Mouse (Mus musculus) liver, embryonic 15.5 days (tissue): ENCODE measurements around the gene Cd52. TPM values are rescaled to one million over a fixed set of nuclear protein-coding genes. Genes with fewer than 3 reads are reported as not detected.

ENCODE experiments used
- ATAC-seq: fragments of 200-750 bp; cut with Nextera tagmentation; 2 replicates; pipeline ENCODE4 v1.8.0; 2017; ENCODE audit warnings: moderate number of reproducible peaks, mild to moderate bottlenecking, moderate library complexity; ENCODE audit not compliant: insufficient read depth
- H3K27ac ChIP-seq: fragments of 300-500 bp; sonication (generic); replicated peaks from 2 replicates; pipeline ENCODE4 v1.5.1; 2015; ENCODE audit warnings: mild to moderate bottlenecking, inconsistent platforms
- H3K27me3 ChIP-seq: fragments of 300-500 bp; sonication (generic); 2 replicates; pipeline ENCODE4 v1.6.1; 2015; ENCODE audit warnings: mild to moderate bottlenecking, inconsistent platforms
- H3K36me3 ChIP-seq: fragments of 300-500 bp; sonication (generic); replicated peaks from 2 replicates; pipeline ENCODE4 v1.6.1; 2015; ENCODE audit warnings: moderate library complexity, mild to moderate bottlenecking, inconsistent platforms
- H3K4me1 ChIP-seq: fragments of 300-500 bp; sonication (generic); replicated peaks from 2 replicates; pipeline ENCODE4 v1.6.1; 2015; ENCODE audit warnings: inconsistent platforms
- H3K4me2 ChIP-seq: fragments of 300-500 bp; sonication (generic); 2 replicates; pipeline ENCODE4 v1.6.1; 2015; ENCODE audit warnings: moderate library complexity, mild to moderate bottlenecking, inconsistent platforms
- H3K4me3 ChIP-seq: fragments of 300-500 bp; sonication (generic); replicated peaks from 2 replicates; pipeline ENCODE4 v1.5.1; 2015; ENCODE audit warnings: mild to moderate bottlenecking, inconsistent platforms
- H3K9ac ChIP-seq: fragments of 300-500 bp; sonication (generic); 2 replicates; pipeline ENCODE4 v1.6.1; 2015; ENCODE audit warnings: moderate library complexity, mild to moderate bottlenecking, inconsistent platforms
- H3K9me3 ChIP-seq: fragments of 300-500 bp; sonication (generic); replicated peaks from 2 replicates; pipeline ENCODE4 v1.6.1; 2016; ENCODE audit warnings: inconsistent platforms
- WGBS: fragments of 180-500 bp; shearing (Covaris S2); methylation state at CpG from one replicate; pipeline ENCODE4 v1.1.7; 2015; ENCODE audit warnings: mixed read lengths; ENCODE audit not compliant: insufficient replicate concordance; 5-methylcytosine and 5-hydroxymethylcytosine counted together
- polyA plus RNA-seq: library from polyadenylated mRNA; unstranded; fragments of >200 nt; fragmentation: Nextera tagmentation; extraction: Ambion mirVana; gene quantifications from 2 replicates; pipeline ENCODE4 v1.2.1, GENCODE M21; 2015

The Cd52 gene
- polyA plus RNA-seq, 1 experiment from 2014 or later: 51.5 TPM

DNA sequence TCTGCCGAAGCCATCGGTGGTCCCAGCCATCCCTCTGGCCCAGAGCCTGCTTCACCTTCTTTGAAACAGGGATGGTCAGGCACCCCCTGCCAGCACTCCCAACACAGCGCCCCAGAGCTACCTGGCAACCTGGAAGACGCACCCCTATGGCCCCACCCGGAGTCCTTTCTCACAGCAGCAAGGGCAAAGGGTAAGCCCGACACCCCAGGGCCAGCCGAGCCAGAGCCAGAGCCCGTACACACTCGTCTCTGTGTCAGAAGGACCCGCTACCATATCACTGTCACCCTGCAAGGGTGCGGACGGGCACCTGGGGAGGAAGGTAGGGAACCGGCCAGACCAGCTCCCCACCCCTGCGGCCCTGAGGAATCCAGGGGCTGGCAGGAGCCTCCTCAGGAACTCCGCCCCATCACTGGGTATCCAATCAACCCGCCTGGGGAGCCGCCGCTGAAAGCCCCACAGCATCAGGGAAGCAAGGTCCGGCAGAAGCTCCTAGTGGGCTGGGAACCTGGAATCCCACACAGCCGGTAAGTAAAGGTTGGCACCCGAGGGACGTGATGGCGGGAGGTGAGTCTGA lies 29.4 kb downstream of the Cd52 start:
- Histone ChIP-seq H3K9ac (no peak overlapping the region), H3K4me3 (no peak overlapping the region), H3K27ac (no peak overlapping the region), H3K4me2 (no peak overlapping the region), H3K4me1 (peaks cover 17% of the 10 kb centered on the region), H3K27me3 (peaks cover 27% of the 10 kb centered on the region), H3K9me3 (no peaks in the 10 kb centered on the region), H3K36me3 (no peaks in the 10 kb centered on the region)
- WGBS: 28% methylated on average over 23 of the region's 23 CpGs
- ATAC-seq: no peak

GRCm38 (mm10) chr4:134062561-134062960 lies 32.3 kb downstream of the Cd52 start:
- H3K4me2 ChIP-seq: no peak overlapping the region

GRCm38 (mm10) chr4:134061944-134062446 lies 32.9 kb downstream of the Cd52 start:
- H3K36me3 ChIP-seq: no peaks in the 10 kb centered on the region
- H3K4me1 ChIP-seq: peaks cover 20% of the 10 kb centered on the region
- 43% methylated on average over 8 of the region's 8 CpGs for WGBS
- no peak overlapping the region for H3K4me3 ChIP-seq
- H3K9me3 ChIP-seq: no peaks in the 10 kb centered on the region
- H3K9ac ChIP-seq: no peak overlapping the region
- H3K27ac ChIP-seq: no peak overlapping the region
- H3K27me3 ChIP-seq: peaks cover 34% of the 10 kb centered on the region
- H3K4me2 ChIP-seq: no peak overlapping the region
- ATAC-seq: peak; percentile 25; the same call in 1 of the 2 replicates

More at GRCm38 (mm10) chr4:134062561-134062960, 32.3 kb downstream of the Cd52 start:
- Histone ChIP-seq H3K27ac (no peak overlapping the region), H3K9ac (no peak overlapping the region), H3K27me3 (peaks cover 34% of the 10 kb centered on the region), H3K9me3 (no peaks in the 10 kb centered on the region), H3K4me1 (peaks cover 20% of the 10 kb centered on the region), H3K36me3 (no peaks in the 10 kb centered on the region), H3K4me3 (no peak overlapping the region)
- 0 out of 2 replicates have a peak, but pooled peaks have one; percentile 14 for ATAC-seq
- WGBS: 27% methylated on average over 8 of the region's 8 CpGs

- Histone ChIP-seq H3K4me1 (peaks cover 20% of the 10 kb centered on the region), H3K27me3 (peaks cover 27% of the 10 kb centered on the region), H3K4me2 (no peak overlapping the region), H3K36me3 (no peaks in the 10 kb centered on the region), H3K4me3 (no peak overlapping the region), H3K9me3 (no peaks in the 10 kb centered on the region), H3K9ac (no peak overlapping the region), H3K27ac (no peak overlapping the region)
- WGBS: 57% methylated on average over 18 of the region's 18 CpGs
- ATAC-seq: no peak
These were observed 33.6 kb downstream of the Cd52 start for GRCm38 (mm10) chr4:134061166-134061830.

GRCm38 (mm10) chr4:134060135-134060865 lies 34.6 kb downstream of the Cd52 start, which contains the start of gene Crybg2:
TSS of gene Crybg2 (plus strand) at chr4:134060815.
- H3K4me2 ChIP-seq: peak within 1 kb of the TSS; percentile 25

DNA sequence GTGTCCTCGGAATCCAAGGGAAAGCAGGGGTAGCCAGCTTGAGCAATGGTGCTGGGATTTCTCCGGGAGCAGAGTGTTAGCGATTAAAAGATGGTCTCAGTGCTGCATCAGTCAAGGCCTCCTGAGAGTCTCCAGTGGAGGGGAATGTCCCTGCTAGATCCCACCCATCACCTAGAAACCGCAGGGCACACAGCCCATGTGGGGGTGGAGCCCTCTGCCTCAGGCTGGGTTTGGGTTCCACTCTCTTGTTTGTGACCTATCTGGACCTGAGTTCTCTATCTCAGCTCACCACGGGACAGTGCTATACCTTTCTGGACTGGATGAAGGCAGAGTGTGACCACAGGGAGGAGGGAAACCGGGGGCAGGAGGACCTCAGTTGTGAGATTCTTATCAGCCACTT lies 36.0 kb downstream of the Cd52 start:
- peak overlapping the region; percentile 37; the same call in 1 of the 2 replicates for H3K4me2 ChIP-seq
- H3K4me1 ChIP-seq: peaks cover 20% of the 10 kb centered on the region
- H3K4me3 ChIP-seq: no peak overlapping the region
- no peak overlapping the region for H3K27ac ChIP-seq
- H3K36me3 ChIP-seq: no peaks in the 10 kb centered on the region
- H3K9ac ChIP-seq: no peak overlapping the region
- no peak for ATAC-seq
- peaks cover 10% of the 10 kb centered on the region for H3K27me3 ChIP-seq
- no peaks in the 10 kb centered on the region for H3K9me3 ChIP-seq
- WGBS: 55% methylated on average over 6 of the region's 6 CpGs

More at GRCm38 (mm10) chr4:134060135-134060865, 34.6 kb downstream of the Cd52 start, which contains the start of gene Crybg2:
- H3K27ac ChIP-seq: no peak within 1 kb of the TSS
- H3K4me1 ChIP-seq: peaks cover 20% of the 10 kb centered on the region
- no peaks in the 10 kb centered on the region for H3K9me3 ChIP-seq
- no peak for ATAC-seq
- H3K4me3 ChIP-seq: no peak within 1 kb of the TSS
- no peaks in the 10 kb centered on the region for H3K36me3 ChIP-seq
- H3K27me3 ChIP-seq: peaks cover 19% of the 10 kb centered on the region
- WGBS: 59% methylated on average over 28 of the region's 28 CpGs
- no peak within 1 kb of the TSS for H3K9ac ChIP-seq

DNA sequence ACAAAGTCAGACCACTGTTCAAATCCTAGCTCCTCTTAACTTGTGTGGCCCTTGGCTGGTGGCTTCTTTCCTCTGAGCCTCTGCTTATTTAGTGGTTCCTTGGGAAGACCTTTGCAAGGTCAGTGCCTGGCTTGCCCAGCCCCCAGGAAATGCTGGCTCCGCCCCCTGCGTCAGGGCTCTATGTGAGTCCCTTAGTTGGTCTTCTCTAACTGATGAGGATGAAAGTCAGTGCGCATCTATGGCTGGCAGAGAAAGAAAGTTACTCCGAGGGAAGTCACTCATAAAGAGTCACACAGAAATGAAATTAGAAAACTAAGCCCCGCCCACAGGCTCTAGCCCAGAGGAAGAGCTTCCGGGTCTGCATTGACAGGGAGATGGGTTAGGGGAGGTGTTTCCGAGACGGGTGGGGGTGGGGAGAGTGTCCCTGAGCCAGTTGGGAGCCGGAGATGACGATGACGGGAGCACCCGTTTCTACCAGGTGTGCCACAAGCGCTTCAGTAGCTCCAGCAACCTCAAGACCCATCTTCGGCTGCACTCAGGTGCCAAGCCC lies 36.6 kb downstream of the Cd52 start:
- H3K4me2 ChIP-seq: peak overlapping the region; percentile 37
- H3K9me3 ChIP-seq: no peaks in the 10 kb centered on the region
- peak overlapping the region; percentile 11; the same call in 1 of the 2 replicates for H3K4me3 ChIP-seq
- H3K9ac ChIP-seq: no peak overlapping the region
- H3K4me1 ChIP-seq: peaks cover 20% of the 10 kb centered on the region
- WGBS: 19% methylated on average over 14 of the region's 14 CpGs
- H3K27me3 ChIP-seq: peaks cover 10% of the 10 kb centered on the region
- H3K36me3 ChIP-seq: no peaks in the 10 kb centered on the region
- ATAC-seq: no peak
- no peak overlapping the region for H3K27ac ChIP-seq

DNA sequence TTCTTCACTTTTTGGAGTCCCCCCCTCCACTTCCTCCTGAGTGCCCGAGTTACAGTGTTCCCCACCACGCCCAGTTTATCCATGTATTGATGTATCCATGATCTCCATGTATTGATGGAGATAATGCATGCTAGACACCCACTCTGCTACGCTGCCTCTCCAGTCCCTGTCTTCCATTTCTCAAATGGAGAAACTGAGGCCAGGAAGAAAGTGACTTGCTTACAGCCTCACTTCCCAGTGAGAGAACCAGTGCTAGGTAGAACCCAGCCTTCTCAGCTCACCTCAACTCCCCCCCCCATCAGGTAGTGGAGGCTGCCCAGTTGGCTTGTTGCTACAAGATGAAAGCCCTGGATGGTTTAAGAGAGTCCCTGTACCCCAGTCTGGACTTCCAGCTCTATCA lies 41.3 kb downstream of the Cd52 start, which contains the start of gene Zfp683:
Gene Zfp683, plus strand, starts transcription at position 301 of the 400 bp plus-strand sequence.
- WGBS: 46% methylated on average over 3 of the region's 3 CpGs
- ATAC-seq: no peak
- H3K27ac ChIP-seq: no peak within 1 kb of the TSS
- peaks cover 10% of the 10 kb centered on the region for H3K27me3 ChIP-seq
- H3K9ac ChIP-seq: no peak within 1 kb of the TSS
- no peaks in the 10 kb centered on the region for H3K36me3 ChIP-seq
- no peak within 1 kb of the TSS for H3K4me3 ChIP-seq
- no peak within 1 kb of the TSS for H3K4me2 ChIP-seq
- H3K9me3 ChIP-seq: no peaks in the 10 kb centered on the region
- H3K4me1 ChIP-seq: 0 out of 2 replicates have a peak, but pooled peaks cover 8% of the 10 kb centered on the region

GRCm38 (mm10) chr4:134052560-134052959 lies 42.3 kb downstream of the Cd52 start:
- no peak for ATAC-seq
- no peaks in the 10 kb centered on the region for H3K36me3 ChIP-seq
- H3K4me2 ChIP-seq: no peak overlapping the region
- 12% methylated on average over 8 of the region's 8 CpGs for WGBS
- H3K27ac ChIP-seq: no peak overlapping the region
- no peak overlapping the region for H3K9ac ChIP-seq
- peaks cover 7% of the 10 kb centered on the region; the same call in 1 of the 2 replicates for H3K27me3 ChIP-seq
- 0 out of 2 replicates have a peak, but pooled peaks cover 6% of the 10 kb centered on the region for H3K4me1 ChIP-seq
- no peaks in the 10 kb centered on the region for H3K9me3 ChIP-seq
- no peak overlapping the region for H3K4me3 ChIP-seq

DNA sequence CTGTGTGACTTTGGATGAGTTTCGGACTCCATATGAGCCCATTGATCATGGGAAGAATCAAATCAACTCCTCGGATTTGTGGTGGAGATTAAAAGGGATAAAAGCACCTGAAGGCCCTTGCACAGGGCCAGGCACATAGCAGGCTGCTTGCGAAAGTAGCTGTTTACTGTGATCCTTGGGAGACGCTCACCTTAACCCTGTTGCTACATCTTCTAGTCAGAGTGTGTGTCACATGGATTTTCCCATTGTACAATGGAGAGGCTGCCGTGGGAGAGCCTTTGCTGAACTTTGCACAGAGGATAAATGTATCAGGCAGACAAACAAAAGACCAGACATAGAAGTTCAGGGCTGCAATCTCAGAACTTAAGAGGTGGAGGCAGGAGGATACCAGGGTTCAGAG lies 43.0 kb downstream of the Cd52 start:
- Histone ChIP-seq H3K36me3 (no peaks in the 10 kb centered on the region), H3K4me2 (no peak overlapping the region), H3K9me3 (no peaks in the 10 kb centered on the region), H3K4me1 (0 out of 2 replicates have a peak, but pooled peaks cover 6% of the 10 kb centered on the region), H3K27ac (no peak overlapping the region), H3K27me3 (peaks cover 4% of the 10 kb centered on the region; the same call in 1 of the 2 replicates), H3K4me3 (no peak overlapping the region), H3K9ac (no peak overlapping the region)
- 59% methylated on average over 5 of the region's 5 CpGs for WGBS
- ATAC-seq: no peak
